Mouse (Mus musculus) brain, embryonic 14.5 days (tissue): Measurements from ENCODE around the gene Cdkl5.

Experiments
- CTCF ChIP-seq: fragments of 200-500 bp; IDR thresholded peaks from 2 replicates; pipeline ENCODE4 v1.5.1; 2012; ENCODE audit warnings: inconsistent platforms, mild to moderate bottlenecking, moderate library complexity, borderline replicate concordance; ENCODE audit not compliant: insufficient read depth, insufficient read length; ENCODE audit errors: extremely low read depth
- POLR2A ChIP-seq: fragments of 200-500 bp; IDR thresholded peaks from 2 replicates; pipeline ENCODE4 v1.6.1; 2012; ENCODE audit warnings: mild to moderate bottlenecking, inconsistent platforms, borderline replicate concordance; ENCODE audit not compliant: poor library complexity, insufficient read depth, insufficient read length, severe bottlenecking; ENCODE audit errors: extremely low read depth

DNA sequence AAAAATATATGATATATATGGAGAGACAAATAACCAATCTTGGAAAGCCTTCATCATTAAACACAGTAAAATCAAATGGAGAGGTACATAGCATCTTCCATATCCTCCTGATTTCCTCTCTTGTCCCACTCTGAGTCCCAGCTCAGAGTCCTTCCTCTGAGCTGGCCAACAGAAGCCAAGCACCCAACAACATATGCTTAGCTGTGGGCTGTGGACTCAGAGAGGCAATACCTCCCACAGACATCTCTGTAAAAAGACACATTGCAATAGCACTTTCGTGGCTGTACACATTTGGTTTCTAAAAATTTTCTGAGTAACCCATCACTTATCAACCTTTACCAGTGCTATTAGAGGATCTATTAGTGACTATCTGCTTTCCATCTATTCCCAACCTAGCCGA lies 44.9 kb downstream of the Cdkl5 start:
- TF ChIP-seq POLR2A (no peak), CTCF (no peak)
